Mouse (Mus musculus): Measurements from ENCODE around the gene Rimbp2. TPM values are rescaled to one million over a fixed set of nuclear protein-coding genes. Genes with fewer than 3 reads are reported as not detected.

Rimbp2 gene
- total RNA-seq, 1 experiment = 1.2 TPM

DNA sequence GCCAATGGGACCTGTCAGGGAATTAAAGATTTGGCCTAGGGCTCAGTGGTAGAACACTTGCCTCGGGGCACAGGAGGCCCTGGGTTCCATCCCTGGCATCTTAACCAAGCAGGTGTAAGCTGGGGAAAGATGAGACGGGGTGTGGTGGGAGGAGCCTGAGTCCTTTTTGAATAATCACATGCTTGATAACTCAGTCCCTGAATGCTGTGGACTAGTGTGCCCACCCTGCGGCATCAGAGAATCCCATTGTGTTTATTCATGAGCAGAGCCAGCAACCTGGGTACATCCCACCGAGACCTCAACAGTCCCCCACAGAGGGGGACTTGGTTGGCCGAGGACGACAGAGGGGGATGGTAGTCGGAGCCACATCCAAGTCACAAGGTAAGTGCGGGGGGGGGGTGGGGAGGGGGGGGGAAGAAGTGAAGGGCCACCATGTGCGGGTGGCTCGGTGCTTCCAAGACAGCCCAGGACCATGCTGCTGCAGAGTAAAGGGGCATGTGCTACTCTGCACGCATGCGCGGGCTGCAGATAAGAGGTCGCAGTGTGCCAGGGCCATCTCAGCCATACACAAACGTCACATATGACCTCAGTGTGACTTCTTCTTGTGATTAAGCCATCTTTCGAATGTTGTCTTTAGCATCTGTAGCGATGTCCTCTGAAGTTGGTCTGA is 214.0 kb downstream of the Rimbp2 start:
- DNase-seq (ENCODE audit: low read depth, low spot score) = no peak
- Histone ChIP-seq H3K9me3 (ENCODE audit: control insufficient read depth, insufficient read depth, low read depth, low read length) (no peaks in the 10 kb centered on the region), H3K9ac (ENCODE audit: insufficient read depth, low read depth, low read length, poor library complexity, severe bottlenecking) (no peak overlapping the region), H3K4me3 (ENCODE audit: insufficient read depth in 1 of 2, low read depth in 1 of 2, low read length in 2 of 2, poor library complexity in 1 of 2, severe bottlenecking in 1 of 2) (no peak overlapping the region), H3K36me3 (ENCODE audit: control insufficient read depth, insufficient read depth, low read length, poor library complexity, severe bottlenecking) (no peaks in the 10 kb centered on the region), H3K27ac (ENCODE audit: insufficient read depth, low read depth, low read length, poor library complexity, severe bottlenecking) (no peak overlapping the region), H3K4me1 (ENCODE audit: control insufficient read depth in 2 of 2, insufficient read depth in 2 of 2, low read length in 2 of 2, poor library complexity in 1 of 2) (peaks cover 0 to 6% of the 10 kb centered on the region in 2 experiments; a peak in 1 of 4 replicates)
- in situ Hi-C loops (cut with MboI; ENCODE audit: low sequenced_read_pairs in 2 of 2, unreplicated experiment in 2 of 2) = no loop called here
- no peak for TF ChIP-seq ZC3H11A (IDR thresholded peaks at IDR 0.05; ENCODE audit: borderline replicate concordance, low read depth, low read length)

DNA sequence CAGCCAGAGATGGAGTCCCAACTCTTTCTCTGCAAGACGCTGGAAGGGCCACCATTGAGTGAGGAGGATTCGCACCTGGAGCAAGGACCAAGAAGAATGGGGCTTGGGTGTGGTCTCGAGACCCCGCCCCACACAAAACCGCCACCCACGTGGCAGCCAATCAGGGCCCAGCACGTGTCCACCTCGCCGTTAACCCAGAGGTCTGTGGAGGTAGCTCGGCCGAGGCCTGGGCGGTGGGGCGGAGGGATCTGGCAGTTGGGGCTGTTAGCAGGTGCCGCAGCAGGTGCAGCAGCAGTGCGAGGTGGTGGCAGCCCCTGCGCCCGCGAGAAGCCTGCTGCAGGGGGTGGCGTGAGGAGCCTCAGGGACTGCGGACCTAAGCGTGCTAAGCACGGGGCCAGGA is 217.4 kb downstream of the Rimbp2 start:
- H3K9ac ChIP-seq (ENCODE audit: insufficient read depth, low read depth, low read length, poor library complexity, severe bottlenecking) = no peak overlapping the region
- no peak overlapping the region; a peak in 1 of 4 replicates for H3K4me3 ChIP-seq (ENCODE audit: insufficient read depth in 1 of 2, low read depth in 1 of 2, low read length in 2 of 2, poor library complexity in 1 of 2, severe bottlenecking in 1 of 2)
- no peaks in the 10 kb centered on the region for H3K9me3 ChIP-seq (ENCODE audit: control insufficient read depth, insufficient read depth, low read depth, low read length)
- H3K27ac ChIP-seq (ENCODE audit: insufficient read depth, low read depth, low read length, poor library complexity, severe bottlenecking) = no peak overlapping the region
- peaks cover 0 to 6% of the 10 kb centered on the region in 2 experiments; a peak in 1 of 4 replicates for H3K4me1 ChIP-seq (ENCODE audit: control insufficient read depth in 2 of 2, insufficient read depth in 2 of 2, low read length in 2 of 2, poor library complexity in 1 of 2)
- H3K36me3 ChIP-seq (ENCODE audit: control insufficient read depth, insufficient read depth, low read length, poor library complexity, severe bottlenecking) = no peaks in the 10 kb centered on the region
- no peak for TF ChIP-seq MAFK (IDR thresholded peaks at IDR 0.05; ENCODE audit: insufficient read depth, low read depth, low read length)
- TF ChIP-seq HCFC1 (IDR thresholded peaks at IDR 0.05; ENCODE audit: borderline replicate concordance, insufficient read depth, low read length) = no peak
- TF ChIP-seq ZC3H11A (IDR thresholded peaks at IDR 0.05; ENCODE audit: borderline replicate concordance, low read depth, low read length) = no peak
- TF ChIP-seq CHD2 (IDR thresholded peaks at IDR 0.05; ENCODE audit: low read depth, low read length) = no peak
- no peak for TF ChIP-seq ZNF384 (IDR thresholded peaks at IDR 0.05; ENCODE audit: low read depth, low read length)
- DNase-seq (ENCODE audit: low read depth, low spot score) = no peak
- in situ Hi-C loops (cut with MboI; ENCODE audit: low sequenced_read_pairs in 2 of 2, unreplicated experiment in 2 of 2) = no loop called here

DNA sequence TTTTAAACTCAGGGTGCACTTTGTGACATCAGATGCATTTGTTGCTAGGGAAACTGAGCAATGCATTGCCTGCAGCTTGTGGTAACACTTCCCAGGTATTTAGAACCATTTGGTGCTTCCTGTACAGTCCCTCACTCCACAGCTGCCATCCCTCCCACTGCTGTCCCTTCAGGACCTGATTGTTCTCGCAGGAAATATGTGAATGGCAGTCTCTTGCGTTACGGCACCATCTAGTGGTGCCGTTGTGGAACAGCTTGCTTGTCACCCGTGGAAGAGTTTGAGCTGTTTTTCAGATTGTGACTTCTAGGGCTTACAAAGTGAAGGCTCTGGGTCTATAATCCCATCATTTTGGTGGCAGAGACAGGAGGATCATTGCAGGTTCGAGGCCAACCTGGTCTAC is 219.3 kb downstream of the Rimbp2 start:
- TF ChIP-seq HCFC1 (IDR thresholded peaks at IDR 0.05; ENCODE audit: borderline replicate concordance, insufficient read depth, low read length) (no peak), CHD2 (IDR thresholded peaks at IDR 0.05; ENCODE audit: low read depth, low read length) (no peak), ZC3H11A (IDR thresholded peaks at IDR 0.05; ENCODE audit: borderline replicate concordance, low read depth, low read length) (peak; percentile 39; the same call in 1 of the 2 replicates), MAFK (IDR thresholded peaks at IDR 0.05; ENCODE audit: insufficient read depth, low read depth, low read length) (no peak), ZNF384 (IDR thresholded peaks at IDR 0.05; ENCODE audit: low read depth, low read length) (no peak)

GRCm38 (mm10) chr5:128732416-128733014 is 220.8 kb downstream of the Rimbp2 start:
- DNase-seq (ENCODE audit: low read depth, low spot score) = peak; percentile 76
- H3K4me1 ChIP-seq (ENCODE audit: control insufficient read depth in 2 of 2, insufficient read depth in 2 of 2, low read length in 2 of 2, poor library complexity in 1 of 2) = peaks cover 1 to 7% of the 10 kb centered on the region in 2 experiments; a peak in 1 of 4 replicates
- H3K36me3 ChIP-seq (ENCODE audit: control insufficient read depth, insufficient read depth, low read length, poor library complexity, severe bottlenecking) = no peaks in the 10 kb centered on the region
- no peak for TF ChIP-seq CHD2 (IDR thresholded peaks at IDR 0.05; ENCODE audit: low read depth, low read length)
- TF ChIP-seq HCFC1 (IDR thresholded peaks at IDR 0.05; ENCODE audit: borderline replicate concordance, insufficient read depth, low read length) = 0 out of 2 replicates have a peak, but pooled peaks have one; percentile 30
- no peak for TF ChIP-seq MAFK (IDR thresholded peaks at IDR 0.05; ENCODE audit: insufficient read depth, low read depth, low read length)
- peak; percentile 72 for TF ChIP-seq ZNF384 (IDR thresholded peaks at IDR 0.05; ENCODE audit: low read depth, low read length)
- no peak for TF ChIP-seq ZC3H11A (IDR thresholded peaks at IDR 0.05; ENCODE audit: borderline replicate concordance, low read depth, low read length)
- no peak overlapping the region for H3K9ac ChIP-seq (ENCODE audit: insufficient read depth, low read depth, low read length, poor library complexity, severe bottlenecking)
- H3K27ac ChIP-seq (ENCODE audit: insufficient read depth, low read depth, low read length, poor library complexity, severe bottlenecking) = no peak overlapping the region
- no peaks in the 10 kb centered on the region for H3K9me3 ChIP-seq (ENCODE audit: control insufficient read depth, insufficient read depth, low read depth, low read length)
- no peak overlapping the region for H3K4me3 ChIP-seq (ENCODE audit: insufficient read depth in 1 of 2, low read depth in 1 of 2, low read length in 2 of 2, poor library complexity in 1 of 2, severe bottlenecking in 1 of 2)
- in situ Hi-C loops (cut with MboI; ENCODE audit: low sequenced_read_pairs in 2 of 2, unreplicated experiment in 2 of 2) = no loop called here

More for the DNA sequence above, 219.3 kb downstream of the Rimbp2 start:
- in situ Hi-C loops (cut with MboI; ENCODE audit: low sequenced_read_pairs in 2 of 2, unreplicated experiment in 2 of 2) = no loop called here
- H3K4me3 ChIP-seq (ENCODE audit: insufficient read depth in 1 of 2, low read depth in 1 of 2, low read length in 2 of 2, poor library complexity in 1 of 2, severe bottlenecking in 1 of 2) = no peak overlapping the region
- no peak overlapping the region for H3K27ac ChIP-seq (ENCODE audit: insufficient read depth, low read depth, low read length, poor library complexity, severe bottlenecking)
- no peaks in the 10 kb centered on the region for H3K36me3 ChIP-seq (ENCODE audit: control insufficient read depth, insufficient read depth, low read length, poor library complexity, severe bottlenecking)
- no peak overlapping the region for H3K9ac ChIP-seq (ENCODE audit: insufficient read depth, low read depth, low read length, poor library complexity, severe bottlenecking)
- peak; percentile 60 for DNase-seq (ENCODE audit: low read depth, low spot score)
- H3K9me3 ChIP-seq (ENCODE audit: control insufficient read depth, insufficient read depth, low read depth, low read length) = no peaks in the 10 kb centered on the region
- H3K4me1 ChIP-seq (ENCODE audit: control insufficient read depth in 2 of 2, insufficient read depth in 2 of 2, low read length in 2 of 2, poor library complexity in 1 of 2) = peaks cover 1 to 7% of the 10 kb centered on the region in 2 experiments; a peak in 1 of 4 replicates

Measured in ES-E14 (cell line).